Mouse (Mus musculus): ENCODE measurements at regions not wholly inside any gene's neighbourhood (a gene's known extent, or its start where the extent isn't known, plus 50 kb on each side); places are given as distances from the start of the nearest gene placed in this dataset.

- DNase-seq (ENCODE audit: low spot score) = peak; percentile 32
These were observed 149.5 kb upstream of the Spef2 start for GRCm38 (mm10) chr15:9898211-9898610.

DNA sequence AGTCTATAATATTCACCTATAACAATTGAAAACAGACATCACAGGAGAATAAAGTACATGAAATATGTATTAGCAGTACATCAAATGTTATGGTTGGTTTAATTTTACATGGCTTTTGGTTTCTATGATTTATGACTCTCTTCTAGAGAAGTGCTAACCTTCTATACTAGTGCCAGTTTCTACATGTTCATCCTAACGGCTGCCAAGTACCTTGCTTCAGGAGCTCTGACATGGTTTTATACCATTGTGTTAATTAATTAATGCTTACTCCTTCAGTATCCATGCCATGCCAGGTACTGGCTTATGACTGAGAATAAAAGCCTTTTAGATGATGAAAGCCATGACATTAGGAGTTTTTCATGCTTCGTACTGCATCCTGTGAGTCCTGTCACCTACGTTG, 144.5 kb upstream of the Spef2 start:
- no peak for DNase-seq (ENCODE audit: low spot score)

GRCm38 (mm10) chr15:9892208-9892607, 143.5 kb upstream of the Spef2 start:
- DNase-seq (ENCODE audit: low spot score) = no peak

- no peak for DNase-seq (ENCODE audit: low spot score)
These were observed 142.8 kb upstream of the Spef2 start for GRCm38 (mm10) chr15:9891446-9891845.

GRCm38 (mm10) chr15:9875776-9876175, 127.1 kb upstream of the Spef2 start:
- no peak for DNase-seq (ENCODE audit: low spot score)

- no peak for DNase-seq (ENCODE audit: low spot score)
These were observed 121.5 kb upstream of the Spef2 start for GRCm38 (mm10) chr15:9870126-9870525.

- peak; percentile 76 for DNase-seq (ENCODE audit: low spot score)
These were observed 116.1 kb upstream of the Spef2 start for GRCm38 (mm10) chr15:9864778-9865177.

- no peak for DNase-seq (ENCODE audit: low spot score)
These were observed 113.2 kb upstream of the Spef2 start for GRCm38 (mm10) chr15:9861825-9862224.

GRCm38 (mm10) chr15:9839681-9840080, 91.0 kb upstream of the Spef2 start:
- DNase-seq (ENCODE audit: low spot score) = no peak

DNA sequence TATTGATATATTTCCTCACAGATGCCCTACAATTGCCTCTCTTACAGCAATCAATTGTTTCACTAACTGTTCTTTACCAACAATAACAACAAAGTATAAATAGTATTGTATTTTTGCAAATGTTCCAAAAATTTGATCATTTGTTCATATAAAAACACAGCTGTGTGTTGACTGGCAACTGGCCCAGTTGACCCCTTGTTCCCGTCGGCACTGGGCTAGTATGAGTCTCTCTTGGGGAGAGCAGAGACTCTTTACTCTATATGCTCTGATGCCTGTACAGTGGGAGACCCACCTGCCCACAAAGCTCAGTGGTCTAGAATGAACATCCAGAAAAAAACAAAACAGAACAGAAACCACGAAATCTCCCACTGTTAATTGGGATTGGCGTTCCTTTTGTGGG, 86.4 kb upstream of the Spef2 start:
- no peak for DNase-seq (ENCODE audit: low spot score)

DNA sequence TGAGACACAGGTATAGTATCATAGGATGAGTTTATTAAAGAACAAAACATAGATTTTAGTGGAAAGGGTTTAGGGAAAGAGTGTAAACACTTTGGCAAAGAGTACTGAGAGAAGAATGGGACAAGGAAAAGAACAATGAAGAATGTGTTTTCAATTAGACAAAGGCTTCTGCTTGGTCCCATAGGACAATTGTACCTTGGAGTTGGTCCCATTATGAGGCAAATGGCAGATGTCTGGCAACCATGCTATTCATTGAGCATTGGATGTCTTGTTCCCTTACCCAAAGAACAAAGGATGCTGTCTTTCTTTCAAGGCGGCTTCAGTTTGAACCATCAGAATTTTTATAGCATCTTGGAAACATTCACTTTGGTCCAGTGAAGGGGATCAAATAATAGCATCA, 55.8 kb upstream of the Spef2 start:
- DNase-seq (ENCODE audit: low spot score) = no peak
